Mouse (Mus musculus): ENCODE data around the gene Znfx1. TPM values are rescaled to one million over a fixed set of nuclear protein-coding genes. Genes with fewer than 3 reads are reported as not detected.

Gene Znfx1
- total and polyA plus RNA-seq, 3 experiments = 21.9 to 39.3 (median 37.4) TPM

DNA sequence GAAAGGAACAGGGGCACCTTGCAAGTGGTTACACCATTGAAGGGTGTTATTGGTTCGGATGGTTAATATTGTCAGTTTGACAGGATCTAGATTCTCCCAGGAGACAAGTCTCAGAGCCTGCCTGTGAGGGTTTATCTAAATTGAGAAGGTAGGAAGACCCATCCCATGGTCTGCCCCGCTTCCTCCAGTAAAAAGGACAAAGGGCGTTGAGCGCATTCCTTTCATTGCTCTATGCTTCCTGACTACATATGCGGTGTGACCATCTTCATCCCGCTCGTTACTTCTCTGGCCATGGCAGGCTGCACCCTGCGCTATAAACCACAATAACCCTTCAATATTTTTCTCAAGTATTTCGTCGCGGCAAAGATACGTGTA is 8.4 kb upstream of the Znfx1 start:
- Histone ChIP-seq H3K9ac (ENCODE audit: low read depth, low read length) (peak overlapping the region; percentile 4; the same call in 1 of the 2 replicates), H3K27me3 (ENCODE audit: control insufficient read depth, insufficient read depth, low read length) (no peaks in the 10 kb centered on the region), H3K4me1 (ENCODE audit: control insufficient read depth, insufficient read depth, low read length) (peaks cover 1% of the 10 kb centered on the region; the same call in 1 of the 2 replicates), H3K36me3 (ENCODE audit: control insufficient read depth, insufficient read depth, low read length) (no peaks in the 10 kb centered on the region), H3K27ac (peak overlapping the region; percentile 45; the same call in 1 of the 2 replicates), H3K4me3 (peak overlapping the region; percentile 65), H3K79me2 (replicated peaks; ENCODE audit: control insufficient read depth, insufficient read depth, low read length) (no peaks in the 10 kb centered on the region)
- 13% methylated on average over 12 of the region's 12 CpGs for WGBS
- no peak for TF ChIP-seq POLR2A (IDR thresholded peaks at IDR 0.05; ENCODE audit: insufficient read depth, low read depth, low read length)
- intact Hi-C loops (cut with DNase I) = no loop called here
- no peak for DNase-seq

DNA sequence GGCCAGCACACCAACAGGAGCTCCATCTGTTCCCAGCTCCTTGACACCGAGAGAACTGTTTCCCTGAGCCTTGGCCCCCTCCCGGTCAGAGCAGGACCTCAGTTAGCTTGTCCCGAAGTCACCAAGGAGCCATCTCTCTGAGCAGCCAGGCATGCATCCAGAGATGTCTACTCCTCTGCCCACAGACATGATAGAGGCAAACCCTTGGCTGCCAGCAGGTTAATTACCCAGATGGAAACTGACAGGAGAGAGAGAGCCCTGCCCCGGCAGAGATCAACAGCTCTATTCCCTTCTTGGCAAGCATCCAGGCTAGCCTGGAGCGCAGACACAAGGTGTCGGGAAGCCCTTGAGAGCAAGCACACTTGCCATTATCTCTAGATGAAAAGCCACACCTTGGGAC is 7.5 kb upstream of the Znfx1 start:
- TF ChIP-seq CTCF (IDR thresholded peaks at IDR 0.05) = no peak
- TF ChIP-seq POLR2A (IDR thresholded peaks at IDR 0.05; ENCODE audit: insufficient read depth, low read depth, low read length) = no peak
- TF ChIP-seq EP300 (IDR thresholded peaks at IDR 0.05; ENCODE audit: insufficient read depth, low read depth, low read length) = no peak
- Histone ChIP-seq H3K27ac (no peak overlapping the region), H3K9ac (ENCODE audit: low read depth, low read length) (no peak overlapping the region), H3K79me2 (replicated peaks; ENCODE audit: control insufficient read depth, insufficient read depth, low read length) (no peaks in the 10 kb centered on the region), H3K4me1 (ENCODE audit: control insufficient read depth, insufficient read depth, low read length) (peaks cover 1% of the 10 kb centered on the region; the same call in 1 of the 2 replicates), H3K36me3 (ENCODE audit: control insufficient read depth, insufficient read depth, low read length) (peaks cover 2% of the 10 kb centered on the region; the same call in 1 of the 2 replicates), H3K27me3 (ENCODE audit: control insufficient read depth, insufficient read depth, low read length) (no peaks in the 10 kb centered on the region), H3K4me3 (no peak overlapping the region)
- no peak for DNase-seq
- WGBS = 37% methylated on average over 6 of the region's 6 CpGs
- intact Hi-C loops (cut with DNase I) = no loop called here

DNA sequence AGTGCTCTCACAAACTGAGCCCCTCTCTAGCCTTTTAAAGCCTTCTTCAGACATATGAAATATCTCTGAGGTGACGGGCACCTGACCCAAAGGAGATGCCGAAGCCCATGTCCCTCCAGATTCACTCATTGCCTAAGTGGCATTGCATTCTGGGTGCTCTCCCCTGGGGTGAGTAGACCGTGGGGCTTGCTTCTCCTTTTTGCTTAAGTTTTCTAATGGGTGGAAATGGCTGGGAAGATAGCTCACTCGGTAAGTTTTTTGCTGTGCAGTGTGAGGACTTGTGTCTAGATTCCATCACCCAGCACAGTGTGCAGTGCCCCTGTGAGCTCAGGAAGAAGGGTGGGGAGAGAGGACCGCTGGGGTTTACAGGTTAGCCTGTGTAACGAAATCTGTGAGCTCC is 4.8 kb upstream of the Znfx1 start:
- peaks cover 1% of the 10 kb centered on the region for H3K79me2 ChIP-seq (replicated peaks; ENCODE audit: control insufficient read depth, insufficient read depth, low read length)
- H3K4me1 ChIP-seq (ENCODE audit: control insufficient read depth, insufficient read depth, low read length) = peaks cover 9% of the 10 kb centered on the region
- no peaks in the 10 kb centered on the region for H3K27me3 ChIP-seq (ENCODE audit: control insufficient read depth, insufficient read depth, low read length)
- H3K9ac ChIP-seq (ENCODE audit: low read depth, low read length) = no peak overlapping the region
- intact Hi-C loops (cut with DNase I) = no loop called here
- no peak overlapping the region for H3K4me3 ChIP-seq
- no peak for DNase-seq
- H3K36me3 ChIP-seq (ENCODE audit: control insufficient read depth, insufficient read depth, low read length) = peaks cover 15% of the 10 kb centered on the region
- no peak overlapping the region for H3K27ac ChIP-seq
- 47% methylated on average over 6 of the region's 6 CpGs for WGBS
- TF ChIP-seq CTCF (IDR thresholded peaks at IDR 0.05) (no peak), EP300 (IDR thresholded peaks at IDR 0.05; ENCODE audit: insufficient read depth, low read depth, low read length) (no peak), POLR2A (IDR thresholded peaks at IDR 0.05; ENCODE audit: insufficient read depth, low read depth, low read length) (no peak)

- DNase-seq = no peak
- no peak overlapping the region for H3K4me3 ChIP-seq
- intact Hi-C loops (cut with DNase I) = no loop called here
- H3K36me3 ChIP-seq (ENCODE audit: control insufficient read depth, insufficient read depth, low read length) = peaks cover 15% of the 10 kb centered on the region
- H3K27me3 ChIP-seq (ENCODE audit: control insufficient read depth, insufficient read depth, low read length) = no peaks in the 10 kb centered on the region
- H3K4me1 ChIP-seq (ENCODE audit: control insufficient read depth, insufficient read depth, low read length) = peaks cover 8% of the 10 kb centered on the region
- TF ChIP-seq POLR2A (IDR thresholded peaks at IDR 0.05; ENCODE audit: insufficient read depth, low read depth, low read length) (no peak), EP300 (IDR thresholded peaks at IDR 0.05; ENCODE audit: insufficient read depth, low read depth, low read length) (no peak), CTCF (IDR thresholded peaks at IDR 0.05) (no peak)
- H3K9ac ChIP-seq (ENCODE audit: low read depth, low read length) = no peak overlapping the region
- peaks cover 4% of the 10 kb centered on the region for H3K79me2 ChIP-seq (replicated peaks; ENCODE audit: control insufficient read depth, insufficient read depth, low read length)
- H3K27ac ChIP-seq = no peak overlapping the region
- WGBS = 48% methylated on average over 6 of the region's 6 CpGs
These were observed 4.0 kb upstream of the Znfx1 start for GRCm38 (mm10) chr2:167066528-167067516.

- DNase-seq = no peak
- TF ChIP-seq POLR2A (IDR thresholded peaks at IDR 0.05; ENCODE audit: insufficient read depth, low read depth, low read length) = no peak
- Histone ChIP-seq H3K9ac (ENCODE audit: low read depth, low read length) (no peak overlapping the region), H3K27me3 (ENCODE audit: control insufficient read depth, insufficient read depth, low read length) (no peaks in the 10 kb centered on the region), H3K27ac (no peak overlapping the region), H3K4me1 (ENCODE audit: control insufficient read depth, insufficient read depth, low read length) (peaks cover 13% of the 10 kb centered on the region), H3K4me3 (no peak overlapping the region), H3K36me3 (ENCODE audit: control insufficient read depth, insufficient read depth, low read length) (peaks cover 15% of the 10 kb centered on the region), H3K79me2 (replicated peaks; ENCODE audit: control insufficient read depth, insufficient read depth, low read length) (peaks cover 8% of the 10 kb centered on the region)
- 81% methylated on average over 1 of the region's 1 CpGs for WGBS
- intact Hi-C loops (cut with DNase I) = no loop called here
These were observed 3.2 kb upstream of the Znfx1 start for GRCm38 (mm10) chr2:167066031-167066430.

Data from heart, adult 2 months (tissue).